Mouse (Mus musculus) gastrocnemius, postnatal 4 days (tissue): ENCODE results near the gene Foxp1. TPM values are rescaled to one million over a fixed set of nuclear protein-coding genes. Genes with fewer than 3 reads are reported as not detected.

Experiments used
- DNase-seq, 2 experiments: peaks; one replicate each; pipeline ENCODE4 v3.0.0; 2021 to 2022; ENCODE audit warnings: low spot score in 2 of 2, mixed read lengths in 2 of 2
- total RNA-seq, 2 experiments: library from RNA; stranded (reverse); gene quantifications; 2 replicates each; pipeline ENCODE4 v1.2.3; 2021

Foxp1 gene
- total RNA-seq, 2 experiments from 2014 or later: 47.2 to 50.8 TPM

GRCm38 (mm10) chr6:99297535-99297934, 225.0 kb downstream of the Foxp1 start:
- no peak for DNase-seq

GRCm38 (mm10) chr6:99295495-99295894, 227.0 kb downstream of the Foxp1 start:
- no peak for DNase-seq

GRCm38 (mm10) chr6:99289220-99289619, 233.3 kb downstream of the Foxp1 start:
- no peak for DNase-seq

- no peak for DNase-seq
Observed at GRCm38 (mm10) chr6:99285026-99285425, 237.5 kb downstream of the Foxp1 start.

- no peak for DNase-seq
Observed at GRCm38 (mm10) chr6:99284019-99284418, 238.5 kb downstream of the Foxp1 start.

GRCm38 (mm10) chr6:99282866-99283657, 239.5 kb downstream of the Foxp1 start:
- no peak for DNase-seq

- no peak for DNase-seq
Observed at GRCm38 (mm10) chr6:99281433-99281832, 241.1 kb downstream of the Foxp1 start.

GRCm38 (mm10) chr6:99280619-99281018, 241.9 kb downstream of the Foxp1 start:
- DNase-seq: no peak

GRCm38 (mm10) chr6:99277251-99277650, 245.3 kb downstream of the Foxp1 start:
- no peak for DNase-seq

GRCm38 (mm10) chr6:99276297-99276653, 246.2 kb downstream of the Foxp1 start:
- DNase-seq: no peak

GRCm38 (mm10) chr6:99275381-99276296, 246.9 kb downstream of the Foxp1 start:
- no peak for DNase-seq

GRCm38 (mm10) chr6:99274667-99275066, 247.9 kb downstream of the Foxp1 start:
- no peak for DNase-seq

GRCm38 (mm10) chr6:99274222-99274621, 248.3 kb downstream of the Foxp1 start:
- DNase-seq: no peak

- no peak for DNase-seq
Observed at GRCm38 (mm10) chr6:99273177-99273576, 249.3 kb downstream of the Foxp1 start.

GRCm38 (mm10) chr6:99272174-99272573, 250.3 kb downstream of the Foxp1 start:
- DNase-seq: no peak

GRCm38 (mm10) chr6:99271741-99272140, 250.8 kb downstream of the Foxp1 start:
- DNase-seq: no peak

GRCm38 (mm10) chr6:99269921-99270320, 252.6 kb downstream of the Foxp1 start:
- no peak for DNase-seq

- DNase-seq: no peak
Observed at GRCm38 (mm10) chr6:99268171-99269061, 254.1 kb downstream of the Foxp1 start.

GRCm38 (mm10) chr6:99265945-99266656, 256.4 kb downstream of the Foxp1 start:
- peak in 1 of 2 experiments; percentile 16 for DNase-seq

- DNase-seq: no peak
Observed at GRCm38 (mm10) chr6:99265173-99265572, 257.3 kb downstream of the Foxp1 start.
